Mouse (Mus musculus) erythroblast, embryonic 14.5 days (primary cell): ENCODE data around the gene Znrf3.

Experiments
- GATA1 ChIP-seq: IDR thresholded peaks from 2 replicates; pipeline ENCODE4 v1.6.1; 2012; ENCODE audit warnings: low read length, inconsistent platforms, mixed read lengths
- TAL1 ChIP-seq: IDR thresholded peaks from 3 replicates; pipeline ENCODE4 v1.6.1; 2012; ENCODE audit warnings: low read length, inconsistent platforms, mixed read lengths

DNA sequence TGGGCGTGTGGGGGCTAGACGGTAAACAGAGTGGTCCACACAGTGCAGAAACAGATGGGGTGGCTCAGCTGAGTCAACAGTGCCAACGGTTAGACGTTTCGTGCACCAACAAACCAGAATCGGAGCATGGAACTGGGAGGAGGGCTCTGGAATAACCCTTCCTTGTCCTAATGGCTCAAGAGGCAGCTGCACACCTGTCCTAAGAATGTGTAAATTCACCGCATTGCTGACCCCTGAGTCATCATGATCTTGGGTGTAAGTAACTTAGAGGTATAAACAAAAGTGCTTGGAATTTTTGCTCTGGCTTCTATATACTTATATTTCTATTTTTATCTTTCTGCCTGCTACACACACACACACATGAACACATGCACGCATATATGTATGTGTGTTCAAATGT is 202.5 kb downstream of the Znrf3 start:
- TF ChIP-seq GATA1 (no peak), TAL1 (no peak)
